Mouse (Mus musculus) bone marrow, adult 2 months (tissue): ENCODE data around the gene Zfp626.

Experiments
- CTCF ChIP-seq: fragments of 200-500 bp; IDR thresholded peaks from 2 replicates; pipeline ENCODE4 v1.5.1; 2011; ENCODE audit warnings: low read length, control low read depth; ENCODE audit not compliant: control insufficient read depth, insufficient read depth
- POLR2A ChIP-seq: fragments of 200-500 bp; IDR thresholded peaks from 2 replicates; pipeline ENCODE4 v1.6.1; 2011; ENCODE audit warnings: low read depth, mild to moderate bottlenecking, control low read depth, low read length, borderline replicate concordance; ENCODE audit not compliant: control insufficient read depth

DNA sequence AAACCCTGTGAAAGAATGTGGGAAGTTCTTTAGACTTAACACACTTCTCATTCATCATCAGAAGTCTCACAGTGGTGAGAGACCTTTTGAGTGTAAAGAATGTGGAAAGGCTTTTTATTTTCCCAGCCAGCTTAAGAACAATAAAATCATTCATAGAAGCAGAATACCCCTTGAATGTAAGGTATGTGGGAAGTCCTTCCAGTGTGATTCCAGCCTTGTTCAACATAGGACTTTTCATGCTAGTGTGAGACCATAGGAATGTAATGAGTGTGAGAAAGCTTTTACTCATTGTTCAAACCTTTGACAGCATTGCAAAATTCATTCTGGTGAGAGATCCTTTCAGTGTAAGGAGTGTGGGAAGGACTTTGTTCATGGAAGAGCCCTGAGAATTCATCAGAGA, 12.4 kb upstream of the Zfp626 start:
- no peak for TF ChIP-seq CTCF
- no peak for TF ChIP-seq POLR2A
